Comparison of ENCODE assay signal across 12 mouse cellular contexts in genomic region chr2:132712061-132712460, GRCm38 (mm10).
"Had no signal": no experiment of that assay in that cellular context is flagged by ENCODE, and none has a peak within 500 bp of the region (broad histone marks: within the 10 kb centered on the region; RNA-seq: fewer than 3 reads in every experiment).

No protein-coding gene starts in this region.

- H3K4me3 ChIP-seq: liver, embryonic 13.5 days had no signal

- H3K27ac ChIP-seq: kidney, postnatal 0 days; liver, embryonic 13.5 days; stomach, postnatal 0 days had no signal

- DNase-seq: kidney, adult 2 months; kidney, postnatal 25 days; liver, embryonic 13.5 days; lung, adult 2 months; lung, postnatal 14 days; lung, postnatal 4 days; midbrain, embryonic 14.5 days; right cerebral cortex, postnatal 25 days; thymus, adult 2 months; thymus, postnatal 14 days had no signal
